Mouse (Mus musculus): ENCODE measurements around the gene Hnrnpul2. TPM values are rescaled to one million over a fixed set of nuclear protein-coding genes. Genes with fewer than 3 reads are reported as not detected.
"Not testable (repeated sequence)": the region's sequence is repeated elsewhere in the genome, so short reads cannot be mapped to it uniquely, and the experiment has no call there.

Gene Hnrnpul2
- polyA plus RNA-seq, 1 experiment from 2014 or later, result 6.4 TPM

GRCm38 (mm10) chr19:8853117-8853516, 33.3 kb downstream of the Hnrnpul2 start:
- Histone ChIP-seq H3K27me3 (replicated peaks; ENCODE audit: control insufficient read depth, insufficient read depth, low read length) (no peaks in the 10 kb centered on the region), H3K9me3 (ENCODE audit: control insufficient read depth, low read length) (no peaks in the 10 kb centered on the region), H3K4me1 (replicated peaks; ENCODE audit: control insufficient read depth, insufficient read depth, low read length) (no peaks in the 10 kb centered on the region), H3K4me3 (ENCODE audit: low read depth, low read length) (no peak overlapping the region), H3K27ac (ENCODE audit: low read depth, low read length) (no peak overlapping the region), H3K9ac (ENCODE audit: low read depth, low read length) (no peak overlapping the region), H3K4me2 (no peak overlapping the region), H3K36me3 (ENCODE audit: control insufficient read depth, insufficient read depth, low read length) (peaks cover 2% of the 10 kb centered on the region; the same call in 1 of the 2 replicates)
- DNase-seq (ENCODE audit: low spot score) (no peak), ATAC-seq (replicated peaks; ENCODE audit: low FRiP score) (no peak)
- 77% methylated on average over 3 of the region's 3 CpGs for WGBS

DNA sequence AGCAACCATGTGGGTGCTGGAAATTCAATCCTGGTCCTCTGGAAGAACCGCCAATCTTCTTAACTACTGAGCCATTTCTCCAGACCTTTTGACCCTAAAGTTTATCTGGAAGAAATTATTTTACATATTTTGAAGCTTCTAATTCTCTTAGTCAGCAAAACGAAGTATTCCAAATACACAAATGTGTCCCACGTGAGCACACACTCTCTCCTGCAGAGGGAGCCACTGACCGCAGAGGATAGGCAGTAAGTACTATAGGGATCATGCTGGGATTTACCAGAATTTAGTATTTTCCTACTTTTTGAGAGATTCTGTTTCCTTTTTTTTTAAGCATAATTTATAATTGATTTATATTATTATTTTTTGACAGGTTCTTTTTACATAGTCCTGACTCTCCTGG, 37.9 kb downstream of the Hnrnpul2 start:
- Histone ChIP-seq H3K4me1 (replicated peaks; ENCODE audit: control insufficient read depth, insufficient read depth, low read length) (no peaks in the 10 kb centered on the region), H3K4me3 (ENCODE audit: low read depth, low read length) (no peak overlapping the region), H3K36me3 (ENCODE audit: control insufficient read depth, insufficient read depth, low read length) (no peaks in the 10 kb centered on the region), H3K27ac (ENCODE audit: low read depth, low read length) (no peak overlapping the region), H3K9me3 (ENCODE audit: control insufficient read depth, low read length) (no peaks in the 10 kb centered on the region), H3K27me3 (replicated peaks; ENCODE audit: control insufficient read depth, insufficient read depth, low read length) (no peaks in the 10 kb centered on the region), H3K9ac (ENCODE audit: low read depth, low read length) (no peak overlapping the region), H3K4me2 (no peak overlapping the region)
- DNase-seq (ENCODE audit: low spot score) (no peak), ATAC-seq (replicated peaks; ENCODE audit: low FRiP score) (0 out of 2 replicates have a peak, but pooled peaks have one; percentile 47)
- WGBS, result 34% methylated on average over 4 of the region's 4 CpGs

DNA sequence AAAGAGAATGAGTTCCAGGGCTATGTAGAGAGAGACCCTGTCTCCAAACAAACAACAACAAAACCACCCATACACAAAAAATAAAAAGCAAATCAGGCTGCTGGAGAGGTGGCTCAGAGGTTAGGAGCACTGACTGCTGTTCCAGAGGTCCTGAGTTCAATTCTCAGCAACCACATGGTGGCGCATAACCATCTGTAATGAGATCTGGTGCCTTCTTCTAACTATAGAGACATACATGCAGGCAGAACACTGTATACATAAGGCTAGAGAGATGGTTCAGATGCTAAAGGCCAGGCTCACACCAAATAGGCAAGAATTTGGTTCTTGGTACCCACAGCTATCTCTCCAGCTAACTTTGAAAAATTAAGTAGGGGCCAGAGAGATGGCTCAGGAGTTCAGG, 39.2 kb downstream of the Hnrnpul2 start:
- H3K9me3 ChIP-seq (ENCODE audit: control insufficient read depth, low read length), result no peaks in the 10 kb centered on the region
- H3K4me3 ChIP-seq (ENCODE audit: low read depth, low read length), result no peak overlapping the region
- no peaks in the 10 kb centered on the region for H3K36me3 ChIP-seq (ENCODE audit: control insufficient read depth, insufficient read depth, low read length)
- H3K9ac ChIP-seq (ENCODE audit: low read depth, low read length), result no peak overlapping the region; the same call in 1 of the 2 replicates
- H3K4me1 ChIP-seq (replicated peaks; ENCODE audit: control insufficient read depth, insufficient read depth, low read length), result no peaks in the 10 kb centered on the region
- no peak overlapping the region for H3K4me2 ChIP-seq
- H3K27ac ChIP-seq (ENCODE audit: low read depth, low read length), result no peak overlapping the region
- DNase-seq (ENCODE audit: low spot score), result no peak
- ATAC-seq (replicated peaks; ENCODE audit: low FRiP score), result no peak; the same call in 1 of the 2 replicates
- H3K27me3 ChIP-seq (replicated peaks; ENCODE audit: control insufficient read depth, insufficient read depth, low read length), result no peaks in the 10 kb centered on the region
- 13% methylated on average over 1 of the region's 1 CpGs for WGBS

DNA sequence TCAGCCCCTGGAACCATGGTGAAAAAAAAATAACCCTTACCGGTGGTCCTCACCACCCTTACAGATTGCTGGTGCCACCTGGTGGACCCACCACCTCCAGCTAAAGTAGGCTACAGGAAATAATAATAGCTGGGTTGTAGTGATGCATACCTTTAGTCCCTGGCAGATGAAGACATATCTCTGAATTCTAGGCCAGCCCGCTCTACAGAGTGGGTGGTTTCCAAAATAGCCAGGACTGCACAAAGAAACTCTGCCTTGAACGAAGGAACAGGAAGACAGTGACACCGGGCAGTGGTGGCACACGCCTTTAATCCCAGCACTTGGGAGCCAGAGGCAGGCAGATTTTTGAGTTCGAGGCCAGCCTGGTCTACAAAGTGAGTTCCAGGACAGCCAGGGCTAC, 44.5 kb downstream of the Hnrnpul2 start:
- WGBS, result 79% methylated on average over 6 of the region's 6 CpGs
- ATAC-seq (replicated peaks; ENCODE audit: low FRiP score), result no peak

DNA sequence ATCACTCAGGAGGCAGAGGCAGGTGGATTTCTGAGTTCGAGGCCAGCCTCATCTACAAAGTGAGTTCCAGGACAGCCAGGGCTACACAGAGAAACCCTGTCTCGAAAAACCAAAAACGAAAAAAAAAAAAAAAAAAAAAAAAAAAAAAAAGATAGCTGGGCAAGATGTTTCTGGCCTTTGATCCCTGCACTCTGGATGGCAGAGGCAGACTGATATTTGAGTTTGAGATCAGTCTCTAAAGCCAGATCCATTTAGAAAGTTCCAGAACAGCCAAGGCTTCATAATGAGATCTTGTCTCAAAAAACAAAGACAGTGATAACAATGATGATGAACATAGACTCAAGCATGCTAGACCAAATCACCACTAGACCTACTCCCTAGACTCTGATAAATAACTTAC, 50.6 kb downstream of the Hnrnpul2 start:
- Histone ChIP-seq H3K36me3 (ENCODE audit: control insufficient read depth, insufficient read depth, low read length) (peaks cover 13% of the 10 kb centered on the region), H3K4me3 (ENCODE audit: low read depth, low read length) (peak overlapping the region; percentile 95), H3K9ac (ENCODE audit: low read depth, low read length) (peak overlapping the region; percentile 94; the same call in 1 of the 2 replicates), H3K27ac (ENCODE audit: low read depth, low read length) (peak overlapping the region; percentile 67; the same call in 1 of the 2 replicates), H3K4me2 (peak overlapping the region; percentile 77)
- DNase-seq (ENCODE audit: low spot score); H3K9me3 ChIP-seq (ENCODE audit: control insufficient read depth, low read length); ATAC-seq (replicated peaks; ENCODE audit: low FRiP score); H3K27me3 ChIP-seq (replicated peaks; ENCODE audit: control insufficient read depth, insufficient read depth, low read length); H3K4me1 ChIP-seq (replicated peaks; ENCODE audit: control insufficient read depth, insufficient read depth, low read length): not testable (repeated sequence)
- 70% methylated on average over 3 of the region's 3 CpGs for WGBS

More for the DNA sequence above, 44.5 kb downstream of the Hnrnpul2 start:
- DNase-seq (ENCODE audit: low spot score), result no peak
- H3K36me3 ChIP-seq (ENCODE audit: control insufficient read depth, insufficient read depth, low read length), result no peaks in the 10 kb centered on the region
- no peak overlapping the region for H3K9ac ChIP-seq (ENCODE audit: low read depth, low read length)
- H3K27ac ChIP-seq (ENCODE audit: low read depth, low read length), result no peak overlapping the region
- no peaks in the 10 kb centered on the region for H3K27me3 ChIP-seq (replicated peaks; ENCODE audit: control insufficient read depth, insufficient read depth, low read length)
- H3K4me3 ChIP-seq (ENCODE audit: low read depth, low read length), result no peak overlapping the region
- no peak overlapping the region for H3K4me2 ChIP-seq
- no peaks in the 10 kb centered on the region for H3K9me3 ChIP-seq (ENCODE audit: control insufficient read depth, low read length)
- H3K4me1 ChIP-seq (replicated peaks; ENCODE audit: control insufficient read depth, insufficient read depth, low read length), result 0 out of 2 replicates have a peak, but pooled peaks cover 2% of the 10 kb centered on the region

DNA sequence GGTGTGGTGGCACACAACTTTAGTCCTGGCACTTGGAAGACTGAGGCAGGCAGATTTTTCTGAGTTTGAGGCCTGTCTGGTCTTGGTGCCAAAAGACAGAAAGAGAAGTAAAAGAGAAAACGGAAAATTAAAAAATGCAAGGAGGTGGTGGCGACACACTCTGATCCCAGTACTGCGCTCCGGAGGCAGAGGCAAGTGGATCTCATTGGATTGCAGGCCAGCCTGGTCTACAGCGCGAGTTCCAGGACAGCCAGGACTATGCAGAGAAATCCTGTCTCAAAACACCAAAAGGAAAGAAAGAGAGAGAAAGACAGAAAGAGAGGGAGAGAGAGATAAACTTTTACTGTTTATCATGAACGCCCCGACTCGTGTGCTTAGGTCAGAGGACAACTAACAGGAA, 51.0 kb downstream of the Hnrnpul2 start:
- peak overlapping the region; percentile 95 for H3K4me3 ChIP-seq (ENCODE audit: low read depth, low read length)
- DNase-seq (ENCODE audit: low spot score) (no peak), ATAC-seq (replicated peaks; ENCODE audit: low FRiP score) (peak; percentile 24; the same call in 1 of the 2 replicates)
- WGBS, result 30% methylated on average over 9 of the region's 9 CpGs
- H3K9me3 ChIP-seq (ENCODE audit: control insufficient read depth, low read length), result no peaks in the 10 kb centered on the region
- H3K4me1 ChIP-seq (replicated peaks; ENCODE audit: control insufficient read depth, insufficient read depth, low read length), result peaks cover 9% of the 10 kb centered on the region
- peak overlapping the region; percentile 94 for H3K9ac ChIP-seq (ENCODE audit: low read depth, low read length)
- peak overlapping the region; percentile 67 for H3K27ac ChIP-seq (ENCODE audit: low read depth, low read length)
- peaks cover 13% of the 10 kb centered on the region for H3K36me3 ChIP-seq (ENCODE audit: control insufficient read depth, insufficient read depth, low read length)
- peak overlapping the region; percentile 77 for H3K4me2 ChIP-seq
- no peaks in the 10 kb centered on the region for H3K27me3 ChIP-seq (replicated peaks; ENCODE audit: control insufficient read depth, insufficient read depth, low read length)

DNA sequence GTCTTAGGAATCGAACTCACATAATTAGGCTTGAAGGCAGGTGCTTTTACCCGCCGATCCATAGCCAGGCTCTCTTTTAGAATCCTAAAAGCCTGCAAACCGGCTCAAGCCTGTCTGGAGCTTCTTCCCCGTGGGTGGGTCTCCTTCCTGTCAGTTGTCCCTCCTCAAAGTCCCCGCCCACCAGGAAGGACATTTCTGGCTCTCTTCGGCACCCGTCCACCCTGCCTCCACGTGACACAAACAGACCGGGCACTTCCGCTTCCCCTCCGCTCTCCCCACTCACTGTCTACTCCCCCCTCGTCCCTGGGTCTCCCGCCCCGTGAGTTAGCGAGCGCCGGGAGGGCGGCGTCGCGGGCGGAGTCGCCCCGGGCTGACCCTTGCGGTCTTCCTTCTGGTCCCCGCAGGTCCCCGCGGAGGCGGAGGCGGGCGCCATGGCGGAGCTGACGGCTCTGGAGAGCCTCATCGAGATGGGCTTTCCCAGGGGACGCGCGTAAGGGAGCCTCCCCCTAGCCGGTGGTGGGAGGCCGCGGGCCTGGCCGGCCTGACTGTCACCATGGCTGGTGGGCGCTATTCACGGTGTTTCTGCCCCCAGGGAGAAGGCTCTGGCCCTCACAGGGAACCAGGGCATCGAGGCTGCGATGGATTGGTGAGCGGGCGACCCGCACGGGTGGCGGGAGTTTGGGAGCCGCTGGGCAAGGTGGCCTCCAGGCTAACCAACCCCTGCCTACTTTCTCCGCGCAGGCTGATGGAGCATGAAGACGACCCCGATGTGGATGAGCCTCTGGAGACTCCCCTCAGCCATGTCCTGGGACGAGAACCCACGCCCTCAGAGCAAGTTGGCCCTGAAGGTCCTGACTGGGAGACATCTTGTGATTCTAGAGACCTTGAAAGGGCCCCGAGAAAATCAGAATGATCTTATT, 51.7 kb downstream of the Hnrnpul2 start, which contains the start of gene Ubxn1:
TSS of gene Ubxn1 (plus strand) at position 230 of the 920 bp plus-strand sequence.
- Histone ChIP-seq H3K9ac (ENCODE audit: low read depth, low read length) (peak within 1 kb of the TSS; percentile 94), H3K4me3 (ENCODE audit: low read depth, low read length) (peak within 1 kb of the TSS; percentile 95), H3K27ac (ENCODE audit: low read depth, low read length) (peak within 1 kb of the TSS; percentile 89), H3K36me3 (ENCODE audit: control insufficient read depth, insufficient read depth, low read length) (peaks cover 15% of the 10 kb centered on the region), H3K9me3 (ENCODE audit: control insufficient read depth, low read length) (no peaks in the 10 kb centered on the region), H3K4me1 (replicated peaks; ENCODE audit: control insufficient read depth, insufficient read depth, low read length) (peaks cover 9% of the 10 kb centered on the region), H3K4me2 (peak within 1 kb of the TSS; percentile 96), H3K27me3 (replicated peaks; ENCODE audit: control insufficient read depth, insufficient read depth, low read length) (no peaks in the 10 kb centered on the region)
- DNase-seq (ENCODE audit: low spot score), result peak; percentile 96
- WGBS, result 2% methylated on average over 59 of the region's 59 CpGs
- ATAC-seq (replicated peaks; ENCODE audit: low FRiP score), result peak; percentile 97

DNA sequence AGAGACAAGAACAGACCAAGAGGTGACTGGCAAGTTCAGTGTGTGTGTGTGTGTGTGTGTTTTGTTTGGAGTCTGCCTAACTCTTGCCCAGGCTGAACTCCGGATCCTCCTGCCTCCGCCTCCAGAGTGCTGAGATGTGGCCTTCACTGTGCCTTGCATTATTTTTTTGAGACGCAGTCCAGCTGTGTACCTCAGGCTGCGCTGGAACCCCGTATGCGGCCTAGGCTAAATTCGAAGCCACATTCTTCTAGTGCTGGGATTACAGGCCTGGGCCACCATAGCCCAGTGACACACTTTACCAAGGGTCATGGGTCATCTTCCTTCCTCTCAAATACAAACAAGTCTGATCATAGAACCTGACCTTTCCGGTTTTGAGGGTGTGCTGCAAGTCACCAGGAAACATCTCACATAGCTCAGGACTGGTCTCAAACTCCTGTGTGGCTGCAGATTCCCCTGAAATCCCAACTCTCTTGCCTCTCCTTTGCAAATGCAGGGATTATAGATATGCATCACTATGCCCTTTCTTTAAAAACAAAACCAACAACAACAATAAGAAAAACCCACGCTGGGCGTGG, 52.5 kb downstream of the Hnrnpul2 start:
- Histone ChIP-seq H3K36me3 (ENCODE audit: control insufficient read depth, insufficient read depth, low read length) (peaks cover 20% of the 10 kb centered on the region), H3K4me2 (peak overlapping the region; percentile 96), H3K9ac (ENCODE audit: low read depth, low read length) (peak overlapping the region; percentile 94), H3K9me3 (ENCODE audit: control insufficient read depth, low read length) (no peaks in the 10 kb centered on the region), H3K4me1 (replicated peaks; ENCODE audit: control insufficient read depth, insufficient read depth, low read length) (peaks cover 9% of the 10 kb centered on the region), H3K4me3 (ENCODE audit: low read depth, low read length) (peak overlapping the region; percentile 95), H3K27me3 (replicated peaks; ENCODE audit: control insufficient read depth, insufficient read depth, low read length) (no peaks in the 10 kb centered on the region), H3K27ac (ENCODE audit: low read depth, low read length) (peak overlapping the region; percentile 89; the same call in 1 of the 2 replicates)
- 69% methylated on average over 10 of the region's 10 CpGs for WGBS
- DNase-seq (ENCODE audit: low spot score), result no peak
- ATAC-seq (replicated peaks; ENCODE audit: low FRiP score), result no peak

All from liver, embryonic 11.5 days (tissue).